Mouse (Mus musculus) kidney, postnatal 36 days (tissue): ENCODE results near the gene Olfr502.
"Not testable (repeated sequence)": the region's sequence is repeated elsewhere in the genome, so short reads cannot be mapped to it uniquely, and the experiment has no call there.

ENCODE experiments used
- DNase-seq, 2 experiments: peaks; one replicate each; pipeline ENCODE4 v3.0.0; 2021 to 2022; ENCODE audit warnings: mixed read lengths in 2 of 2

Olfr502 gene

GRCm38 (mm10) chr7:108524965-108525364 is at the start of gene Olfr502:
Gene Olfr502 (minus strand): TSS chr7:108525065.
- DNase-seq: no peak

- no peak for DNase-seq
Observed at GRCm38 (mm10) chr7:108565693-108566092, 40.8 kb upstream of the Olfr502 start, which contains the start of gene Olfr504. Gene Olfr504 (minus strand): TSS chr7:108565793.

- DNase-seq: not testable (repeated sequence)
Observed at GRCm38 (mm10) chr7:108544227-108544626, 19.4 kb upstream of the Olfr502 start, which contains the start of gene Olfr503. Gene Olfr503 (plus strand): TSS chr7:108544527.

GRCm38 (mm10) chr7:108542416-108542815 is 17.6 kb upstream of the Olfr502 start:
- no peak for DNase-seq
